Mouse (Mus musculus): ENCODE data around the gene Vmp1.

Gene Vmp1

GRCm38 (mm10) chr11:86558258-86558657 is 125.4 kb downstream of the Vmp1 start:
- DNase-seq = no peak

GRCm38 (mm10) chr11:86553525-86553924 is 130.1 kb downstream of the Vmp1 start:
- DNase-seq = no peak

GRCm38 (mm10) chr11:86547412-86547811 is 136.2 kb downstream of the Vmp1 start:
- DNase-seq = no peak

GRCm38 (mm10) chr11:86545556-86545955 is 138.1 kb downstream of the Vmp1 start:
- no peak for DNase-seq

- DNase-seq = peak; percentile 100
Measured at GRCm38 (mm10) chr11:86544639-86545299, 138.9 kb downstream of the Vmp1 start, which contains the start of the genes Rps6kb1 and Tubd1. Rps6kb1 (minus strand) TSS chr11:86544805. Tubd1 (plus strand) TSS chr11:86544991.

GRCm38 (mm10) chr11:86543960-86544638 is 139.5 kb downstream of the Vmp1 start:
- peak; percentile 32 to 38 for DNase-seq

- DNase-seq = no peak
Measured at GRCm38 (mm10) chr11:86542851-86543250, 140.8 kb downstream of the Vmp1 start.

GRCm38 (mm10) chr11:86540476-86540845 is 143.2 kb downstream of the Vmp1 start:
- DNase-seq = no peak

GRCm38 (mm10) chr11:86539716-86540475 is 143.7 kb downstream of the Vmp1 start:
- no peak for DNase-seq

- no peak for DNase-seq
Measured at GRCm38 (mm10) chr11:86538786-86539185, 144.8 kb downstream of the Vmp1 start.

GRCm38 (mm10) chr11:86534201-86534910 is 149.3 kb downstream of the Vmp1 start:
- no peak for DNase-seq

Data from lung, adult 18-20 months (tissue).